Comparison of ENCODE assay signal across 8 mouse cellular contexts in the genomic region with DNA sequence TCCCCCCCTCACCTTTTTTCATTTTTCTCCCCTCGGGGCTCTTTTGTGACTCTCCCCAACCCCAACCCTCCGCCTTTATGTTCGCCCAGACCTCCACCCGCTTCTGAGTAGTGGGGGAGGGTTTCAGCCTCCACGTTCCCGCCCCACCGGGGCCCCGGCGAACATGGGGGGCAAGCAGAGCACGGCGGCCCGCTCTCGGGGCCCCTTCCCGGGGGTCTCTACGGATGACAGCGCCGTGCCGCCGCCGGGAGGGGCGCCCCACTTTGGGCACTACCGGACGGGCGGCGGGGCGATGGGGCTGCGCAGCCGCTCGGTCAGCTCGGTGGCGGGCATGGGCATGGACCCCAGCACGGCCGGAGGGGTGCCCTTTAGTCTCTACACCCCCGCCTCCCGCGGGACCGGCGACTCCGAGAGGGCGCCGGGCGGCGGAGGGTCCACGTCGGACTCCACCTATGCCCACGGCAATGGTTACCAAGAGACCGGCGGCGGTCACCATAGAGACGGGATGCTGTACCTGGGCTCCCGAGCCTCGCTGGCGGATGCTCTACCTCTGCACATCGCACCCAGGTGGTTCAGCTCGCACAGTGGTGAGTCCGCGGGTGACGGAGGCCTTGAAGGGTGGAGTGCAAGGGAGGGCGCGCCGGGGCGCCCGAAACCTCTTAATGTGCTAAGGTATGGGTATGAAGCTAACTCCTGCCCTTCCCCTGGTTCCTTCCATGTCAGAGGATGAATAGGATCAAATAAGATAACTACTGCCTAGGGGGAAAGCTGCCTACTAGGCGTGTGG. TPM values are rescaled to one million over a fixed set of nuclear protein-coding genes. Genes with fewer than 3 reads are reported as not detected.
A peak's percentile ranks its signal among the peaks of the same experiment; 100 is the strongest.
DNase-seq lines count a peak whose midpoint lies in the region; ATAC-seq lines count a peak whose summit lies in the region.

No protein-coding gene starts in this region.

- peak; percentile 32 for ATAC-seq in forebrain, embryonic 16.5 days

- H3K9ac ChIP-seq in forebrain, embryonic 16.5 days (replicated peaks; ENCODE audit: low read depth, low read length), result peak overlapping the region; percentile 95

- WGBS in forebrain, embryonic 16.5 days, result under 1% methylated on average over 60 of the region's 64 CpGs

- no peaks in the 10 kb centered on the region for H3K36me3 ChIP-seq in forebrain, embryonic 16.5 days (ENCODE audit: control insufficient read depth, insufficient read depth)
- no peaks in the 10 kb centered on the region for H3K36me3 ChIP-seq in megakaryocyte, embryonic 14.5 days (replicated peaks; ENCODE audit: low read length)

- H3K9me3 ChIP-seq in forebrain, embryonic 16.5 days (ENCODE audit: control insufficient read depth, low read length), result no peaks in the 10 kb centered on the region
- no peaks in the 10 kb centered on the region for H3K9me3 ChIP-seq in megakaryocyte, embryonic 14.5 days

- DNase-seq in MN1 (ENCODE audit: low spot score), result peak; percentile 59
- DNase-seq in cerebellum, adult 8-10 months, result peak; percentile 52
- DNase-seq in induced T-regulatory cell, adult 2 months (ENCODE audit: low read depth), result peak; percentile 86
- peak; percentile 52 to 55 for DNase-seq in left cerebral cortex, postnatal 25 days (ENCODE audit: low spot score in 2 of 2)
- DNase-seq in right cerebral cortex, postnatal 36 days (ENCODE audit: low spot score in 2 of 2), result peak; percentile 48 to 59
- DNase-seq in urinary bladder, postnatal 36 days (ENCODE audit: low spot score in 2 of 2), result peak; percentile 26 to 38

- H3K27me3 ChIP-seq in forebrain, embryonic 16.5 days (replicated peaks; ENCODE audit: control insufficient read depth, insufficient read depth, low read length), result no peaks in the 10 kb centered on the region
- peaks cover 24% of the 10 kb centered on the region for H3K27me3 ChIP-seq in megakaryocyte, embryonic 14.5 days (replicated peaks)

- peak overlapping the region; percentile 73 for H3K4me3 ChIP-seq in forebrain, embryonic 16.5 days (replicated peaks; ENCODE audit: low read length)
- peak overlapping the region; percentile 90 for H3K4me3 ChIP-seq in megakaryocyte, embryonic 14.5 days (replicated peaks)

- intact Hi-C loops in left cerebral cortex, postnatal 25 days (cut with DNase I), result loop anchor here (1.0 to 10.0 kb wide), 4 partner anchors 89 to 288 kb away; a partner anchor contains a TSS

- peak overlapping the region; percentile 97 for H3K27ac ChIP-seq in forebrain, embryonic 16.5 days (ENCODE audit: low read length)

- H3K4me2 ChIP-seq in forebrain, embryonic 16.5 days (ENCODE audit: low read length), result peak overlapping the region; percentile 85

- H3K4me1 ChIP-seq in forebrain, embryonic 16.5 days (replicated peaks; ENCODE audit: control insufficient read depth, insufficient read depth, low read length), result peaks cover 35% of the 10 kb centered on the region
- H3K4me1 ChIP-seq in megakaryocyte, embryonic 14.5 days, result peaks cover 38% of the 10 kb centered on the region

RNA-seq across cellular contexts. Expression of a gene that starts 1.3 kb away (rescaled TPM):
- 66.0 and 70.3 TPM in 2 replicates for polyA plus RNA-seq in forebrain, embryonic 16.5 days (2015; fragmentation: Nextera tagmentation; extraction: Ambion mirVana)
- total RNA-seq in left cerebral cortex, postnatal 25 days (2021), result 100 to 1,000 TPM; 166 TPM
- 22.3 and 36.6 TPM in 2 replicates for polyA plus RNA-seq in megakaryocyte, embryonic 14.5 days (2012; ENCODE audit: insufficient read depth, low replicate concordance)

RNA-seq across cellular contexts. Expression of a gene that starts 15.3 kb away (rescaled TPM):
- polyA plus RNA-seq in forebrain, embryonic 16.5 days (2015; fragmentation: Nextera tagmentation; extraction: Ambion mirVana), result 8.3 and 9.4 TPM in 2 replicates
- 10 to 100 TPM; 18.4 to 18.7 TPM for total RNA-seq in left cerebral cortex, postnatal 25 days (2021)
- polyA plus RNA-seq in megakaryocyte, embryonic 14.5 days (2012; ENCODE audit: insufficient read depth, low replicate concordance), result 0.96 TPM in 1 of 2 replicates, not detected in the other

Comparison
In these comparisons a context has a peak if more than half of its experiments do, and no peak if none do; other contexts are left out.
1. Peak in every context shown above with its lines: DNase-seq, ATAC-seq, H3K4me3 ChIP-seq and H3K27ac ChIP-seq.
2. DNase-seq: peak in every context shown above with its lines; median percentile 86 in induced T-regulatory cell, adult 2 months; 59 in MN1; 54 in left cerebral cortex, postnatal 25 days; 54 in right cerebral cortex, postnatal 36 days; 52 in cerebellum, adult 8-10 months; 32 in urinary bladder, postnatal 36 days.